Mouse (Mus musculus) cerebellum, adult 11-12 months (tissue): ENCODE results near the gene Ston2.
"Not testable (repeated sequence)": the region's sequence is repeated elsewhere in the genome, so short reads cannot be mapped to it uniquely, and the experiment has no call there.

Experiments used
- DNase-seq: peaks from one replicate; pipeline ENCODE4 v3.0.0; 2022

The Ston2 gene

GRCm38 (mm10) chr12:91588670-91589541 is 199.3 kb downstream of the Ston2 start:
- DNase-seq, result peak; percentile 78

GRCm38 (mm10) chr12:91588176-91588669 is 200.0 kb downstream of the Ston2 start:
- DNase-seq, result peak; percentile 94

GRCm38 (mm10) chr12:91587491-91588033 is 200.6 kb downstream of the Ston2 start:
- DNase-seq, result no peak

- DNase-seq, result no peak
Measured at GRCm38 (mm10) chr12:91587077-91587476, 201.1 kb downstream of the Ston2 start.

- DNase-seq, result not testable (repeated sequence)
Measured at GRCm38 (mm10) chr12:91585815-91586214, 202.4 kb downstream of the Ston2 start.

- no peak for DNase-seq
Measured at GRCm38 (mm10) chr12:91585206-91585605, 203.0 kb downstream of the Ston2 start.

- DNase-seq, result no peak
Measured at GRCm38 (mm10) chr12:91583409-91583808, 204.8 kb downstream of the Ston2 start.
